Mouse (Mus musculus) T-helper 17 cell (primary cell): ENCODE data around the gene Bloc1s2.
"Not testable (repeated sequence)": the region's sequence is repeated elsewhere in the genome, so short reads cannot be mapped to it uniquely, and the experiment has no call there.

Source experiments
- in situ Hi-C, 2 experiments: fragments of 300-600 bp; cut with MboI, MseI; formaldehyde crosslinking; loops; 1 replicate in 1 of 2; 2 replicates in 1 of 2; pipeline ENCODE4 v1.15.1; 2025; ENCODE audit warnings: high pct_unique_total_duplicates in 2 of 2

Gene Bloc1s2

GRCm38 (mm10) chr19:44127729-44128497, 18.3 kb downstream of the Bloc1s2 start:
- in situ Hi-C loops: no loop called here

- in situ Hi-C loops: no loop called here
Measured at GRCm38 (mm10) chr19:44121137-44121536, 25.1 kb downstream of the Bloc1s2 start.

GRCm38 (mm10) chr19:44120686-44121085, 25.6 kb downstream of the Bloc1s2 start:
- in situ Hi-C loops: not testable (repeated sequence)

- in situ Hi-C loops: no loop called here
Measured at GRCm38 (mm10) chr19:44117793-44118192, 28.5 kb downstream of the Bloc1s2 start.

- in situ Hi-C loops: no loop called here
Measured at GRCm38 (mm10) chr19:44111706-44112105, 34.5 kb downstream of the Bloc1s2 start.

GRCm38 (mm10) chr19:44110356-44110755, 35.9 kb downstream of the Bloc1s2 start:
- in situ Hi-C loops: no loop called here

- in situ Hi-C loops: loop anchor here in 1 of 2 experiments (5.0 kb wide), 1 partner anchor 42 kb away; the partner anchor contains the start of gene Erlin1
Measured at GRCm38 (mm10) chr19:44108996-44109395, 37.2 kb downstream of the Bloc1s2 start.

GRCm38 (mm10) chr19:44107661-44108521, 38.4 kb downstream of the Bloc1s2 start:
- in situ Hi-C loops: loop anchor here in 1 of 2 experiments (5.0 kb wide), 1 partner anchor 41 kb away; the partner anchor contains the start of gene Erlin1

GRCm38 (mm10) chr19:44106831-44107660, 39.2 kb downstream of the Bloc1s2 start, which contains the start of gene Chuk:
TSS of gene Chuk (minus strand) at chr19:44107480.
- in situ Hi-C loops: loop anchor here in 1 of 2 experiments (5.0 kb wide), 1 partner anchor 40 kb away; the partner anchor contains the start of gene Erlin1

GRCm38 (mm10) chr19:44104393-44104792, 41.9 kb downstream of the Bloc1s2 start:
- in situ Hi-C loops: no loop called here

GRCm38 (mm10) chr19:44103001-44103400, 43.2 kb downstream of the Bloc1s2 start:
- in situ Hi-C loops: no loop called here

GRCm38 (mm10) chr19:44100840-44101239, 45.4 kb downstream of the Bloc1s2 start:
- in situ Hi-C loops: no loop called here
